Mouse (Mus musculus): ENCODE measurements around the gene Tshz3.

Gene Tshz3

GRCm38 (mm10) chr7:36697856-36698588 is at the start of gene Tshz3:
Tshz3 (plus strand) TSS chr7:36698118.
- DNase-seq: peak; percentile 75 to 78

DNA sequence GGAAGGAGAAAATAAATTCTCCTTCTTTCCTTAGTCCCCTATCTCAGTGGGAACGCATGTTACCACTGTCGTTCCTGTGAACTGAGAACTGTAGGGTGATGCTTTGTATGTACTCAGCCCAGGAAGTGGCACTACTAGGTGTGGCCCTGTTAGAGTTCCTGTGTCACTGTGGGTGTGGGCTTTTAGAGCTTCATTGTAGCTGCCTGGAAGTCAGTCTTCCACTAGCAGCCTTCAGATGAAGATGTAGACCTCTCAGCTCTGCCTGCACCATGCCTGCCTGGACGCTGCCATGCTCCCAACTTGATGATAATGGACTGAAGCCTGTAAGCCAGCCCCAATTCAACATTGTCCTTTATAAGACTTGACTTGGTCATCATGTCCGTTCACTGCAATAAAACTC is 42.0 kb upstream of the Tshz3 start:
- no peak for DNase-seq

- DNase-seq: no peak
Measured at GRCm38 (mm10) chr7:36656401-36656800, 41.5 kb upstream of the Tshz3 start.

DNA sequence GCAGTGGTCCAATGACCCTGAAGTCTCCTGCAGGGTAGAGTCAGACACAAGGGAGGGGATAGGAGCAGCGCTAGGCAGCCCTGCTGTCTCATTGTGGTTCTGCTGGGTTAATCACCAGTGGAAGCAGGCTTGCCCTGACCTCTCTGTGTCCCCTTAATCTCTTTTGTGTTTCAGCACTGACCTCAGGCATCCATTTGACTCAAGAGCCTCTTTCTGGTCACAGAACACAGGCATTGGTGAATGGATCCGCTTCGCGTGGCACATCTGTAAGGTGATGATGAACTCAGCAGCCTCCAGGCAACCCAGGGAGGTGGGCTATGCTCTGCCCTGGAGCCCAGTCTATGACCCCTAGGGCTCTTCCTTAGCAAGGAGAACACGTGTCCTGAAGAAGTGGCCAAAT is 39.6 kb upstream of the Tshz3 start:
- DNase-seq: no peak

- DNase-seq: no peak
Measured at GRCm38 (mm10) chr7:36659265-36659664, 38.7 kb upstream of the Tshz3 start.

DNA sequence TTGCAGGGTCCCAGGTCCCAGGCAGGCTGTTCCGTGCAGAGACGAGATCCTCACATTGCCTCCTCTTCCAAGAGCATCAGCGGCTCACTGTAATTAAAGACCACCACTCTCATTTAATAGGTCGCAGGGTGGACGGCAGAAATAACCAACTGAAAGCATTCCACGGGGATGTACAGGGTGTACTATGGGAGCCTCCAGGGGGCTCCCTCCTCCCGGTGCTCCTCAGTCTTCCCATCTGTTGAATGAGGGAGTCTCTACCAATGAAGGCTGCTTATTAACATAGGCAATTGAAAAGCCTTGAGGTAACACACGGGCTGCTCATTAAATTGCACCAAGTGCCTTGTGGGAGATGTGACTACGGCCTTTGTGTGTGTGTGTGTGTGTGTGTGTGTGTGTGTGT is 37.3 kb upstream of the Tshz3 start:
- no peak for DNase-seq

DNA sequence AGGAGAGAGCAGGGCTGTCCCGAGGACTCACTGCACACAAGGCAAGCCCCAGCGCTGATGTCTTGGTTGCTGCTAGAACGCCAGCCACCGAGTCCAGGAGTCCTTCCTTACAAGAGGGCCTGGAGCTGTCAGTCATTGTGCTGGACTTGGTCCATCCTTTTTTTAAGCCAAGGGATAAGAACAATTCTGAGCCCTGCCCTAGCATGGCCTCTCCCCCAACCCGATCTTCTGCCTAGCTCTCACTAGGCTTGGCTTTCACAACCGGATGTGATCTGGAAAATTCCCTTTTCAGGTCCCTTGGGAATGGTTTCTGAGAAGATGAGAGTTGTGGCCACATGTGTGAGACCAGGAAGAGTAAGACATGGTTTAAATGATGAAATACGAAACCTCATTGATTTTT is 34.5 kb upstream of the Tshz3 start:
- DNase-seq: no peak

DNA sequence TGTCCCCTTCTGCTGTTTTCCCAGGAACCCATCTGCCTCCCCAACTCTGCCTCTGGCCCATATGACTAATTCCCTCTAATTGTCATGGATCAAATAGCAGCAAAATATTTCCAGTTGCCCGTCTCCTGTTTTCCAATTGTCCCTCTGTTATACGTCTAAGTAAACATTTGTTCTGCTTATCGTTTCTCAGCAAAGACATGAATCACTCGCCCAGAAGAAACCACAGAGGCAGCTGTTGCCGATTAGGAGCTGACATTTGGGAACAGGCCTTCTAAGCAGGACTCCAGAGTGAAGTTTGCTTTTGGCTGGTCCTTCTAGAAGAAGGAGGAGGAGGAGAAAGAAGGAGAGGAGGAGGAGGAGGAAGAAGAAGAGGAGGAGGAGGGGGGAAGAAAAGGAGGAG is 30.2 kb upstream of the Tshz3 start:
- no peak for DNase-seq

DNA sequence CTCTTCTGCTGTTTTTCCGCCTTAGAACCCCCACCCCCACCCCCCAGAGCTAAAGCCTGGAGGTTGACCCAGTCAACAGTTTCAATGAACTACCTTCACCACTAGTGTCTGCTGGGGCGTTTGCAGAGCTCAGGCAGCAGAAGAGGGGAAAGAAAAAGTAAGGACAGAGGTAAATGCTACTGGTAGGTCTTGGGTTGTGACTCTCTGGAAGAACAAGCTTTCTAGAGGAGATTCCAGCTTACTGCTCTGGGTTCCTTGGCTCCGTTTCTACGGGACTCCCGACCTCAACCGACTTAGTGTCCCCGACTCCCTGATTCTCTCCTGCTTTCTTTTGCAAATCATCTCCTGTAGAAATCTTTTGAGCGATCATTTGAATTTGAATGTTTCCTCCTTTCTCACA is 19.9 kb upstream of the Tshz3 start:
- no peak for DNase-seq

DNA sequence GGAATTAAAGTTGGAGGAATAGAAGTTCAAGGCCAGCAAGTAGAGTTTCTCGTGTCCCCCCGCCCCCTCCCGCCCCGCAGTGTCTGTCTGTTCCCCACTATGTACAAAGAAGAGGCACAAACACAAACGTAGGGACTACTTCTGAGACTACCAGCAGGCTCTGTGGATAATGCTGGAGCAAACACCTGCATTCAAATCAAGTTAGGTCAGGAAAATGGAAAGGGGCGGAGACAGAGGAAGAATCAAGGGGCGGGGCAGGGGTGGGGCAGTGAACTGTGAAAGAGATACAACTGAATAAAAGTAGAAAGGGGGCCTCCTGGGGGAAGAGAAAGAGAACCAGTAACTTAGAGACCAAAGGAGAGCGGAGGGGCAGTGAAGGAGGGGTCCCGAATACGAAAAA is 19.4 kb upstream of the Tshz3 start:
- DNase-seq: no peak

- no peak for DNase-seq
Measured at GRCm38 (mm10) chr7:36679031-36679618, 18.8 kb upstream of the Tshz3 start.

GRCm38 (mm10) chr7:36679866-36680458 is 18.0 kb upstream of the Tshz3 start:
- DNase-seq: no peak

- DNase-seq: no peak
Measured at GRCm38 (mm10) chr7:36687508-36687907, 10.4 kb upstream of the Tshz3 start.

- no peak for DNase-seq
Measured at GRCm38 (mm10) chr7:36689049-36689793, 8.7 kb upstream of the Tshz3 start.

GRCm38 (mm10) chr7:36690551-36690950 is 7.4 kb upstream of the Tshz3 start:
- peak; percentile 26 to 33 for DNase-seq

GRCm38 (mm10) chr7:36691617-36692016 is 6.3 kb upstream of the Tshz3 start:
- DNase-seq: no peak

- no peak for DNase-seq
Measured at GRCm38 (mm10) chr7:36692381-36692780, 5.5 kb upstream of the Tshz3 start.

DNA sequence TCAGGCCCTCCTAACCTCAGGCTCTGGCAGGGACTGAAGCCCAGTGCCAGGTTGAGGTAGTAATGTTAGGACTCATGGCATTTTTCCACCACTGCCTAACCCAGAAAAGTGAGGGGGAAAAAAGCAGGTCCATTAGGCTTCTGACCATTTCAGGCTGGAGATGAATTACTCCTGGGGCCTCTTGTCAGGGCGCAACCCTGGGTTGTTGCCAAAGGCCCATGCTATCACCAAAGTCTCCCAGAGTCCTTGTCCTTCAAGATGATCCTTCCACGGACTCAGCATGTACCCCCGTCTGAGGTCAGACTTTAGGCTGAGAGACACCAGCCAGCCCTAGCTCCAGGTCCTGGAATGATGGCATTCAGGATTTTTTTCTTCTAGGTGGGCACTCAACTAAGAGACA is 4.8 kb upstream of the Tshz3 start:
- no peak for DNase-seq

GRCm38 (mm10) chr7:36694642-36695191 is 3.2 kb upstream of the Tshz3 start:
- no peak for DNase-seq

- DNase-seq: no peak
Measured at GRCm38 (mm10) chr7:36695276-36695675, 2.6 kb upstream of the Tshz3 start.

GRCm38 (mm10) chr7:36695791-36696241 is 2.1 kb upstream of the Tshz3 start:
- peak; percentile 30 to 60 for DNase-seq

- DNase-seq: peak; percentile 54 to 76
Measured at GRCm38 (mm10) chr7:36696406-36697117, 1.4 kb upstream of the Tshz3 start.

Measured in cerebellum, adult 18-20 months (tissue).